Mouse (Mus musculus) forebrain, embryonic 11.5 days (tissue): ENCODE measurements around the gene Lrch4. TPM values are rescaled to one million over a fixed set of nuclear protein-coding genes. Genes with fewer than 3 reads are reported as not detected.

Source experiments
- ATAC-seq: fragments of 200-750 bp; cut with Nextera tagmentation; replicated peaks from 2 replicates; pipeline ENCODE4 v1.8.0; 2017; ENCODE audit warnings: moderate TSS enrichment; ENCODE audit not compliant: low FRiP score
- DNase-seq: peaks from one replicate; pipeline ENCODE4 v3.0.0-alpha.2; 2017; ENCODE audit warnings: low spot score
- H3K27ac ChIP-seq: fragments of 300-500 bp; sonication (generic); 2 replicates; pipeline ENCODE4 v1.5.1; 2014; ENCODE audit warnings: low read depth, low read length
- H3K27me3 ChIP-seq: fragments of 300-500 bp; sonication (generic); 2 replicates; pipeline ENCODE4 v1.6.1; 2014; ENCODE audit warnings: mild to moderate bottlenecking, low read length, mixed read lengths; ENCODE audit not compliant: control insufficient read depth, insufficient read depth
- H3K36me3 ChIP-seq: fragments of 300-500 bp; sonication (generic); 2 replicates; pipeline ENCODE4 v1.6.1; 2014; ENCODE audit warnings: mild to moderate bottlenecking, low read length, moderate library complexity, mixed read lengths; ENCODE audit not compliant: control insufficient read depth, insufficient read depth
- H3K4me1 ChIP-seq: fragments of 300-500 bp; sonication (generic); replicated peaks from 2 replicates; pipeline ENCODE4 v1.6.1; 2014; ENCODE audit warnings: low read length, mixed read lengths; ENCODE audit not compliant: control insufficient read depth, insufficient read depth
- H3K4me2 ChIP-seq: fragments of 300-500 bp; sonication (generic); 2 replicates; pipeline ENCODE4 v1.6.1; 2014; ENCODE audit warnings: low read depth, mild to moderate bottlenecking, low read length, moderate library complexity, mixed read lengths; ENCODE audit not compliant: severe bottlenecking
- H3K4me3 ChIP-seq: fragments of 300-500 bp; sonication (generic); 2 replicates; pipeline ENCODE4 v1.5.1; 2014; ENCODE audit warnings: low read depth, low read length
- H3K9ac ChIP-seq: fragments of 300-500 bp; sonication (generic); 2 replicates; pipeline ENCODE4 v1.6.1; 2014; ENCODE audit warnings: low read length
- H3K9me3 ChIP-seq: fragments of 300-500 bp; sonication (generic); 2 replicates; pipeline ENCODE4 v1.6.1; 2016; ENCODE audit warnings: low read length, mixed read lengths; ENCODE audit not compliant: control insufficient read depth
- WGBS: fragments of 180-500 bp; shearing (Covaris S2); extraction: QIAGEN DNeasy Blood & Tissue Kit; methylation state at CpG from one replicate; pipeline ENCODE4 v1.1.7; 2014; 5-methylcytosine and 5-hydroxymethylcytosine counted together
- polyA plus RNA-seq: library from polyadenylated mRNA; unstranded; fragments of >200 nt; fragmentation: Nextera tagmentation; extraction: Ambion mirVana; gene quantifications from 2 replicates; pipeline ENCODE4 v1.2.1, GENCODE M21; 2014

Gene Lrch4
- polyA plus RNA-seq, 1 experiment from 2014 or later, result 38.0 TPM

GRCm38 (mm10) chr5:137623937-137624530, 4.9 kb upstream of the Lrch4 start:
- H3K9ac ChIP-seq, result no peak overlapping the region
- no peak for ATAC-seq
- H3K9me3 ChIP-seq, result no peaks in the 10 kb centered on the region
- no peaks in the 10 kb centered on the region for H3K36me3 ChIP-seq
- H3K4me2 ChIP-seq, result no peak overlapping the region
- H3K4me3 ChIP-seq, result no peak overlapping the region
- no peak for DNase-seq
- H3K4me1 ChIP-seq, result no peaks in the 10 kb centered on the region; the same call in 1 of the 2 replicates
- WGBS, result 86% methylated on average over 11 of the region's 11 CpGs
- no peaks in the 10 kb centered on the region for H3K27me3 ChIP-seq
- no peak overlapping the region for H3K27ac ChIP-seq

- WGBS, result 3% methylated on average over 9 of the region's 9 CpGs
- H3K4me3 ChIP-seq, result peak overlapping the region; percentile 82
- no peaks in the 10 kb centered on the region for H3K27me3 ChIP-seq
- peak overlapping the region; percentile 68 for H3K27ac ChIP-seq
- ATAC-seq, result no peak
- DNase-seq, result no peak
- peak overlapping the region; percentile 78 for H3K4me2 ChIP-seq
- H3K4me1 ChIP-seq, result peaks cover 14% of the 10 kb centered on the region
- H3K9ac ChIP-seq, result peak overlapping the region; percentile 72
- H3K36me3 ChIP-seq, result no peaks in the 10 kb centered on the region
- no peaks in the 10 kb centered on the region for H3K9me3 ChIP-seq
Measured at GRCm38 (mm10) chr5:137627991-137628390, 930 bp upstream of the Lrch4 start.

GRCm38 (mm10) chr5:137629306-137629721, 393 bp downstream of the Lrch4 start:
- under 1% methylated on average over 22 of the region's 23 CpGs for WGBS
- Histone ChIP-seq H3K4me3 (peak overlapping the region; percentile 82), H3K36me3 (no peaks in the 10 kb centered on the region), H3K27me3 (no peaks in the 10 kb centered on the region), H3K27ac (peak overlapping the region; percentile 87), H3K9me3 (no peaks in the 10 kb centered on the region), H3K4me2 (peak overlapping the region; percentile 86), H3K9ac (peak overlapping the region; percentile 84), H3K4me1 (peaks cover 14% of the 10 kb centered on the region)
- peak; percentile 53 for ATAC-seq
- DNase-seq, result no peak

- Histone ChIP-seq H3K27me3 (no peaks in the 10 kb centered on the region), H3K4me1 (peaks cover 14% of the 10 kb centered on the region), H3K27ac (no peak overlapping the region), H3K9ac (peak overlapping the region; percentile 84), H3K4me2 (peak overlapping the region; percentile 86), H3K36me3 (no peaks in the 10 kb centered on the region), H3K4me3 (peak overlapping the region; percentile 82), H3K9me3 (no peaks in the 10 kb centered on the region)
- no peak for DNase-seq
- 29% methylated on average over 6 of the region's 6 CpGs for WGBS
- no peak for ATAC-seq
Measured at GRCm38 (mm10) chr5:137629906-137630545, 1.1 kb downstream of the Lrch4 start.

- ATAC-seq (no peak), DNase-seq (no peak)
- Histone ChIP-seq H3K4me3 (no peak overlapping the region; the same call in 1 of the 2 replicates), H3K27me3 (no peaks in the 10 kb centered on the region), H3K36me3 (peaks cover 3% of the 10 kb centered on the region; the same call in 1 of the 2 replicates), H3K4me1 (peaks cover 14% of the 10 kb centered on the region), H3K27ac (no peak overlapping the region), H3K9ac (0 out of 2 replicates have a peak overlapping the region, but pooled peaks have one; percentile 84), H3K4me2 (peak overlapping the region; percentile 86), H3K9me3 (no peaks in the 10 kb centered on the region)
- WGBS, result 64% methylated on average over 3 of the region's 3 CpGs
Measured at GRCm38 (mm10) chr5:137630602-137631001, 1.7 kb downstream of the Lrch4 start.

- no peaks in the 10 kb centered on the region for H3K27me3 ChIP-seq
- ATAC-seq (no peak), DNase-seq (no peak)
- WGBS, result 82% methylated on average over 9 of the region's 9 CpGs
- no peak overlapping the region for H3K4me3 ChIP-seq
- peaks cover 3% of the 10 kb centered on the region; the same call in 1 of the 2 replicates for H3K36me3 ChIP-seq
- no peaks in the 10 kb centered on the region for H3K9me3 ChIP-seq
- peaks cover 14% of the 10 kb centered on the region for H3K4me1 ChIP-seq
- H3K9ac ChIP-seq, result no peak overlapping the region
- H3K27ac ChIP-seq, result no peak overlapping the region
- H3K4me2 ChIP-seq, result peak overlapping the region; percentile 86; the same call in 1 of the 2 replicates
Measured at GRCm38 (mm10) chr5:137631171-137631570, 2.2 kb downstream of the Lrch4 start.

GRCm38 (mm10) chr5:137631591-137631990, 2.7 kb downstream of the Lrch4 start:
- H3K4me1 ChIP-seq, result peaks cover 14% of the 10 kb centered on the region
- no peak overlapping the region for H3K9ac ChIP-seq
- no peaks in the 10 kb centered on the region for H3K27me3 ChIP-seq
- ATAC-seq (no peak), DNase-seq (no peak)
- H3K9me3 ChIP-seq, result no peaks in the 10 kb centered on the region
- peaks cover 3% of the 10 kb centered on the region; the same call in 1 of the 2 replicates for H3K36me3 ChIP-seq
- 76% methylated on average over 4 of the region's 4 CpGs for WGBS
- H3K4me2 ChIP-seq, result no peak overlapping the region
- H3K4me3 ChIP-seq, result no peak overlapping the region
- H3K27ac ChIP-seq, result no peak overlapping the region

GRCm38 (mm10) chr5:137633397-137634084, 4.6 kb downstream of the Lrch4 start:
- WGBS, result 84% methylated on average over 12 of the region's 12 CpGs
- Histone ChIP-seq H3K4me1 (peaks cover 14% of the 10 kb centered on the region), H3K4me3 (no peak overlapping the region), H3K4me2 (no peak overlapping the region), H3K36me3 (peaks cover 3% of the 10 kb centered on the region; the same call in 1 of the 2 replicates), H3K27me3 (no peaks in the 10 kb centered on the region), H3K27ac (no peak overlapping the region), H3K9ac (no peak overlapping the region), H3K9me3 (no peaks in the 10 kb centered on the region)
- no peak for DNase-seq
- ATAC-seq, result no peak
